Mouse (Mus musculus) ovary, postnatal 36 days (tissue): ENCODE data around the gene Gm42906.

Experiments used
- DNase-seq: peaks from one replicate; pipeline ENCODE4 v3.0.0; 2022; ENCODE audit warnings: low spot score, mixed read lengths

Gene Gm42906

DNA sequence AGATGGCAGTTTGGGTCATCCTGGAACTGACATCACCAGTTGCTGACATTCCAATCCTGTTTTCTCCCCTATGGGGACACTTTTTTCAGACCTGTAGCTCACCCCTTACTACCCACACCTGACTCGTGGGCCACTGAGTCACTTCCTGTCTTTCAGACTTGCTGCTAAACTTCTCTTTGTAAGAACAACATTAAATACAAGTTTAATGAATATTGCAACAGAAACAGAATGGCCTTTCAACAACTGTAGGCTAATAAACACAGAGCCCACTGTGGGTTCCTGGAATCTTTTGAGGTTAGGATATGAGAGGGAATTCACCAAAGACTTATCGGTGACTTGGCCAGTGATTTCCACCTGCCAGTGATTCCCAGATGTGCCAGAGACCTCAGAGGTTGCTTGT, 318.1 kb downstream of the Gm42906 start:
- DNase-seq: no peak

DNA sequence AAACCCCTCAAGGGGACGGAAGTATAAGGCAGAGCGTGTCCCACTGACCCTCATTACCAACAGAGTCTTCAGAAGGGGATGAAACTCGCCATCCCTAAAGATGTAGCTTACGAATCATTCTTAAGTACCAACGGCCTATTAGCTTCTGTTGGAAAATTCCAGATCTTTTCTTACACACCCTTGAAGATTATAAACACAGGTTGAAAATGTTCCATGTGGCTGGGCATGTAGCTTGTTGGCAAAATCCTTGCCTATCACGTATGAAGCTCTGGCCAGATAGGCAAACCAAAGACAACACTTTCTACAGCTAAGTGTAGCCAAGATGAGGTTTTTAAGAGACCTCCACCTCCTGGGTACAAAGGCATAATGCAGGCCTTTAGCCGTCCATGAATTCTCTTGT, 319.0 kb downstream of the Gm42906 start:
- DNase-seq: no peak

DNA sequence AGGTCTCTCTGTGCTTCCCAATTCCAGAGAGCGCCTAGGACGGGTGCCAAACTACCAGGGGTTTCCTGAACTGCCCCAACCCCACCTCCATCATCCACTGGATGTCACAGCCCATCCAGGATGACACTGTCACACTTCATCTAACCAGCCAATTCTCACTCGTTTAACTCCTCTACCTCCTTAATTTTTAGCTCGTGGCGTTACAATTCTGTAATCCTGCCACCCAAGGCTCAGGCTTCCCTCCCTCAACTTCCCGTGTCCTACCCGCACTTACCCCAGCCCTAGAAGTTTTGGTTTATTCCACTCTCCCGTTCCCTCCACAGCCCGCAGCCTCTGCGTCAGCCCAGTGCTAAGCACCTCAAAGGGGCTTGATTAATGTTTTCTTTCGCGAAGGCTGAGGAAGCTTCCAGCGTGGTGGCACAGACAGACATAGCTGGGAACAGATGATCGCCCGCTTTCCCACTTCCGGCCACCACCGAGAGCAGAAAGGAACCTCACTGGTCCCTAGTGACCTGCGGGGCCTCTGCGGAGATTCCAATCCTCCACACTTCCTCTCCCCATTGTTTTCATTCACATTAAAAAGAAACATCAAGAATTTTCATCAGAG, 319.6 kb downstream of the Gm42906 start:
- no peak for DNase-seq

DNA sequence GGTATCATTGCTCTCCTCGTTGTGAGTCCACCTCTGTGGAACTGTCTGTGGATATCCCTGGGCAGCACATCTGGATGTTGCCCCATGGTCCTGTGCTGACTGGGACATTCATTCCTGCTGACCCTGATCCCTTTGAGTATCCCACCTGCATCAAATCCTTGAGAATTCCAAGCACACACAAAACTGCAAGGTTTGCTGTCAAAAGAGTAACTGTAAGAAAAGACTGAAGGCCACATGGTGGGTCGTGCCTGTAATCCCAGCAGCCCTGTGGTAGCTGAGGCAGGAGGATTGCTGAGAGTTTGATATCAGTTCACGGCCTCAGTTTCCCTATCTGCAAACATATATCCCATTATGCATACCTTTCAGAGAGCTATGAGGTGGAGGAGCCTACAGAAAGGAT, 321.1 kb downstream of the Gm42906 start:
- no peak for DNase-seq

DNA sequence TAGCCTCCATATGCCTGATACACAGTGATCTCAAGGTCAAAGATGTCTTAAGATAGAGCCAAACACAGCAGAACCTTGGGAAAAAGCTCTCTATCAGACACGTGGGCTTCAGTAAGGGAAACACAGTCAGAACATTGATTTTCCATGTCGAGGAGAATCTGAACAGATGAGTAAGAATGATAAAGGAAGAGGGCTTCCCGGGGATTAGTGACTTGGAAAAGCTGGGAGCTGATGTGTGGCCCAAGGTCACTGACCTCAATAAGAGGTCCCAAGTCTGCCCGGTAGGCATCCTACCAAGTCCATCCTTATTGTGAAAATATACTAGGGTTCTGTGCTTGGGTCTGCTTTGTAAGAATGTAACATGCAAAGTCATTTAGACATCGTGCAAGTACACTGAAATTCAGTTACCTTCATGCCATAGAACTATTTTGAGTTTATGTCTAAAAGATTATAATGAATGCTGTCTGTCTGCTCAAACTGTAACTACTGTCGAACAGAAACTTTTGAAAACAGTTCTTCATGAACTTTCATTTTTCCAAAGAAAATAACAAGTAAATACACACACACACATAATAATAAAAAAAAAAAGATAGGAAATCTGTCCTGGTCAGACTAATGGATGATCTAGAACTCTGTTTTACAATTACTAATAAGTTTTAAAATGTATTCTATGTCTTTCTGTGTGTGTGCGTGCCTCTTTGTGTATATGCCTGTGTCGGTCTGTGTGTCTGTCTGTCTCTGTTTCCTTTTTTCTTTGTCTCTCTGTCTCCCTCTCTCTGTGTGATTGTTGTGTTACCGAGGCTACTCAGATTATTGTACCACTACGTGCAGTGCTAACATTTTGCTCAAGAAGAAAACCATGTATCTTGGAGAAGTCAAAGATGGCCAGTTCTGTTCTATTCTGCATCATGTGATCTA, 322.6 kb downstream of the Gm42906 start:
- DNase-seq: no peak

DNA sequence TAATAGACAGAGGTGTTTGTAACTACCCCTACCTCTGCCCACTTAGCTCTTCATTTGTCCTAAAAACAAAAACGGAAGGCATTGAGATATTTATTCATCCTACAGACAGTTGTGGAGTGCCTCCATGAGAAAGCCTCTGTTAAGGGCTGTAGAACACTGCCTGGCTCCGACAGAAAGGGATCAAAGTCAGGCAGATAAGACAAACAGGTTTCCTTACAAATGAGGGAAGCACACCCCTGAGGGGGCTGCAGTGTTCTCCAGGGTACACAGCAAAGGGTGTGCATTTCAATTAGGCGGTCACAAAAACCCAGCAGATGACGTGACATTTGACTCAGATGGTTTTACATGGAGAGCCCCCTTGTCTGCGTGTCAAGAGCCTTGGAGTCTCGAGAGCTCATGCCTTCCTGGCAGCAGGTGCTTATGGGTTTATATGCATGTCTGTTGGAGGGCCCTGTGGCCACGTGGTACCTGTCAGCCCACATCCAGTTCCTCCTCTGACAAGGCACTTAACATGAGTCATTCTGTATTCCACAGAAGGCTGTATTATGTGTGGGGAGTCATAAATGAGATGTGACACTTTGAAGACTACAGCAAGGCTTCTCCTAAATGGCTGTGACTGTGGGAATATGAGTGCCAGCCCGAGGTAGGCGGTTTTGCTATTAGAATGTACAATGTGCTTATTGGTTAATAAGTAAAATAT, 323.5 kb downstream of the Gm42906 start:
- no peak for DNase-seq

DNA sequence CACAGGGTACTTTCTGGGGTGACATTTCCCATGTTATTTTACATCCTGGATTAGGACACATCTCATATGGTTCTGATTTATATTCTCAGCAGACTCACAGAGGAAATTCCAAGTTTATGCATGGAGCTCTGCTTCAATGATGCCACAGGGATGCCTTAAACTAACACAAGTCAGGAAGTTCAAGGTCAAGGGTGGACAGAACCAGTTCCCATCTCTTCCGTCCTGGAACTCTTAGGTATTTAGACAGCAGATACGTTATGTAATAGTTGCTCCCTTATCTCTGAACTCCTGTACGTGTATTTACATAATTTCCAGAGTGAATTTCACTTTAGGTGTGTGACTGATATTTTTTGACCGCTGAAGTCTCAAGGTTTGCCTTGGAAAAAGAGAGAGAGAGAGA, 324.7 kb downstream of the Gm42906 start:
- no peak for DNase-seq

DNA sequence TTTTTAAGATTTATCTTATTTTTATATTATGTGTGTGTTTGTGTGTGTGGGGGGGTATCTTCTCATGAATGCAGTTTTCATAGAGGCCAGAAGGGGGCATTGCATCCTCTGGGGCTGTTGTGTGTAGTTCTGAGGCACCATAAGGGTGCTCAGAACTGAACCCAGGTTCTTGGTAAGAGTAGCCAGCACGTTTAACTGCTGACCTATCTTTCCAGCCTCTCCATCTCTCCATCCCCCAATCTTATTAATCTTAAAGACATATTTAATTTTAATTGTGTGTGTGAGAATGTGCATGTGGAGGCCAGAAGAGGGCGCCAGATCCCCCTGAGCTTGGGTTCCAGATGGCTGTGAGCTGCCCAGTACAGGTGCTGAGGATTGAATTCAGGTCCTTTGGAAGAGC, 325.7 kb downstream of the Gm42906 start:
- DNase-seq: no peak

DNA sequence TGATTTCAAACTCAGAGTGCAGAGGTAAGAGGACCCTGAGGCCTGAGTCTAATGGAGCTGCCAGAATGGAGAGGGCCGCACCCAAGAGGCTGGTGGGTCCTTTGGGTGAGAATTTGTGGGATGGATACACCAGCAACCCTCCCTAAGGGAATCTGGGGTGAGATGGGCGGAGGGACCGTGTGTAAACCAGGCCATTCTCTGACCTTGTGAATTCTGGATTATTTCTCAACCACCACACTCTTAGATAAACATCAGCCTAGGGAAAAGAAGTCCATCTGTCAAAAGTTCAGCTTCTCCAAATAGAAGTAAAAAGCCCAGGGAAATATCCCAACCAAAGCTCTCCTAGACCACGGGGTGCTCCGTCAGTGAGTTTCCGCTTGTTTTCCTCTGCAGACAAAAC, 332.0 kb downstream of the Gm42906 start:
- DNase-seq: no peak

DNA sequence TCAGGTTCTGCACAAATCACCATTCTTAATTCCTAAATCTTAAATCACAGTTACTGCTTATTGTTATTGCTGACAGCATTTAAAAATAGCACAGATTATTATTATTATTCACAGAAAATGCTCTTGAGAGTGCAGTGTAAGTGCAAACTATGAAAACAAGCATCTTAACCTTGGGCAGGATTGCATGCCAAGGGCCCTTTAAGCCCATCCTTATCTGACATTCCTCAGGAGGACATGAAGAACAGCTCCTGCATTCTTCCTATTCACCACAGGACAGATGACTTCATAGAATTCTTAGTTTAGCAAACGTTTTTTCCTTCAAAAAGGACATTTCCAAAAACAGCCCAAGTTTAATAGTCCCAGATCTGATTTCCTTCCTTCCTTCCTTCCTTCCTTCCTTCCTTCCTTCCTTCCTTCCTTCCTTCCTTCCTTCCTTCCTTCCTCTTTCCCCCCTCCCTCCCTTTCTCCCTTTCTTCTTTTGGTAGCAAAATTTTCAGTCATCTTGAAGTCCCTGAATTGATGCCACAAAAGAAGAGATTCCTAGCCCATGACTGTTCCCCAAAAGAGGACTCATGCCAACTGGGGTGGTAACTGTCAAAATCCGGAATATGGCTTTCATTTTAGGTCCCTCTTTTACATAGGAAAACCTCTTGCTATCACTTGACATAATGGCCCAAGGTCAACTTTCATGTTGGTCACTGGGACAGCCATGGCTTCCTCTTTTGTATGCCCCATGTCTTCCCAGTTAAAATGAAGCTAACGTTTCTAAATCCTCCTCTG, 334.9 kb downstream of the Gm42906 start:
- no peak for DNase-seq

DNA sequence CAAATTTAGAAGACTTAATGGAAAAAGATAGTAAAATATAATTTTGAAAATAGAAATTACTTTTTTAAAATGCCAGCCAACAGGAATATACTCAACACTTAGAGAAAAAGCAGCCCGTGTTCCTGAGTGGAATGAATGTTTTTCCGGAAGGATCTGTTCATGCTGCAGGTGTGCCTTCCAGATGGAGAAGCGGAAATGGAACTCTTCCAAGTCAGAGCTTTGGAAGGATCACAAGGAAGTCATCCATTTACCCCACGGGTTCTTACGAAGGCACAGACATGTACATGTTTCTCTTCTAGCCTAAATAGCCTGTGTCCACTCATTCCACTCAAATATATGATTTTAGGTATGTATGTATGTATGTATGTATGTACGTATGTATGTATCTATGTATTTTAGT, 337.0 kb downstream of the Gm42906 start:
- DNase-seq: no peak

DNA sequence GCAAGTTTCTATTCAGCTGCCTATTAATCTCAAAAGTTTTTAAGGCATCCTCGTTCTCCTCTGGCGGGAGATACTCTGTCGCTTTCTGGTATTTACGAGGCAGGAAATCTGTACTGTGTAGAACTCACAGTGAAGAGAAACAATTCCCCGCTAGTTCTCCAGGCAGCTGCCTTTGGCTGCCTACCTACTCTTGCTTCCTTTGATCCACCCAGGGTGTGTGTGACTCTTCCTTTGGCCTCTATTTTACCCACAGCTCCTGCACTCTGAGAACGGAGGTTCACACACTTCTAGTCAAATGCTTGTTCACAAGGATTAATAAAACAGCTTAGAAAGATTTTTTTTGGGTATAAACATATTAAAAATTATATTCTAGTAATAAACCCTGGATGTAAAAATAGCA, 338.8 kb downstream of the Gm42906 start:
- DNase-seq: no peak

DNA sequence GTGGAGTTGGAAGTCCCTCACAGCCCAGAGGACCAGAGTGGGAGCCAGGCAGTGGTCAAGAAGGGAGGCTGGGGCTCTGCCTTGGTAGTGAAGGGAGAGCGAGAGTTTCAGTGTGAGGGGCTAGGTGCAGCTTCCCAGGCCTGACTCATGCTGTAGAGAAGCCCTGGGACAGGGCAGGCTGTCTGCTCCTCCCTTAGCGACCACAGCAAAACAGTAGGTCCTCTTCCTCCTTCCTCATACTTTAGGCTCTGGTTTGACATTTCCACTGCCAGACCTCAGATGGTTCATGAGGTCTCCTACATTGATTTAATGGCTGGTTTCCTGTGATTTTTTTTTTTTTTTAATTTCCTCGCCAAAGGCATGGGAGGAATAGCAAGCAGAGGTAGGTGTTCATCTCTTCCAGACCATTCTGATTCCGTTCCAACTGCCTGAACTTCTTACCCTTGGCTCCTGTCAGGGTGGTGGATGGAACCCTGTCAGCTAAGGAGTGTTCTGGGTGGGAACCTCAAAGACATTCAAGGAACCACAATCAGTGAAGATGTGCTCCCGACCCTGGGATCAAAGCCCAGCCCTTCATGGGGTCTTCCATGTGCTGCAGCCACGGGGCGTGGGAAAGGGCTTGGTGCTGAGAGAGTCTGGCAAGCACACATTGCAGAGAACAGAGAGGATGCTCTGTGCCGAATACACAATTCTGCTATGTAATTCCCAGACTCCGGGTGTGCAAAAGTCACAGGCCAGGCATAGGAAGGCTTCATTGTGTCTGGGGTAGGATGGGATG, 341.3 kb downstream of the Gm42906 start:
- DNase-seq: no peak

DNA sequence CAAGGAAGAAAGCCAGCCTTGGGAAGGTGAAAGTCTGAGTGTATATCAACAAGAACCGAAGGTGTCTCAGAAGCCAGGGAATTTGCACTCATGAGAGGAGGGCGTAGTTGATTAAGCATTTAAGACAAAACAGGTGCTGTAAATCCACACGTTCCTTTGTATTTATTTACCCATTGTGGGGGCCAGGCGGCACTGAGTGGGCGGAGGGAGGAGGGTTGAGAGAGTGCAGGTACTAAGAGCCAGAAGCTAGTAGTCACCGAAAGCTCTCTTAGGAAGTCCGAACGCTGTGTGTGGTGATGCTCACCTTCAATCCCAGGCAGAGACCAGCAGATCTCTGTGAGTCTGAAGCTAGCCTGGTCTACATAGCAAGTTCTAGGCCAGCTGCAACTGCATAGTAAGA, 342.2 kb downstream of the Gm42906 start:
- no peak for DNase-seq

DNA sequence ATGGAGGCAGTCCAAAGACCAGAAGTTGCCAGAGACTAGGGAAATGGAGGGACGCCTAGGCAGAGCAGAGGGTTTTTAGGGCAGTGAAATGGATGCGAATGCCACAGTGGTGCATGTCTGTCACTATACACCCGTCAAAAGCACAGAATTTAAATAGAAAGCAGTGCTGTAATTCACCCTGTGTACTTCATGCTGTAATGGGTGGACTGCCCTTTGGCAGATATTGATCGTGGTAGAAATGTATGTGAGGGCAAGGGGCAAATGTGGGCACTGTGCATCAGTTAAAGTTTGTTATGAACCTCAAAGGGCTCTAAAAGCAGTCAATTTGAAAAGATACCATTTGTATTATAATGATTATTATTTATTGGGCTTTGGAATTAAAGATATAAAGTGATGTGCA, 347.7 kb downstream of the Gm42906 start:
- no peak for DNase-seq

DNA sequence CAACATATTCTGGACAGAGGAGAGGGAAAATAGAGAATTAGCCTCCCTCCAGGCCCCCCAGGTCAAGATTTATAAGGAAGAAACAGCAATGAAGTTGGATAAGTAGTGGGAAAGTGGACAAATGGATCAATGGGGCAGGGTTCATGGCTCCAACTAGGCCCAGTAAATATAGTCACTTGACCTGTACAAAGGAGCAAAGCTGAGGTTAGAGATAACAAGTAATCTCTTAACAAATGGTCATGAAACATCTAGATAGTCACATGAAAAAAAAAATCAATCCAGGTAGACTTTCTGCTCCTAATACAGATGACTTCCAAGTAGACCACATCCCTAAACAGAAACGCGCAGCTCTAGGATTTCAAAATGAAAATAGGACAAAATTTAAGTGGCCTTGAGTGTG, 350.0 kb downstream of the Gm42906 start:
- DNase-seq: no peak

DNA sequence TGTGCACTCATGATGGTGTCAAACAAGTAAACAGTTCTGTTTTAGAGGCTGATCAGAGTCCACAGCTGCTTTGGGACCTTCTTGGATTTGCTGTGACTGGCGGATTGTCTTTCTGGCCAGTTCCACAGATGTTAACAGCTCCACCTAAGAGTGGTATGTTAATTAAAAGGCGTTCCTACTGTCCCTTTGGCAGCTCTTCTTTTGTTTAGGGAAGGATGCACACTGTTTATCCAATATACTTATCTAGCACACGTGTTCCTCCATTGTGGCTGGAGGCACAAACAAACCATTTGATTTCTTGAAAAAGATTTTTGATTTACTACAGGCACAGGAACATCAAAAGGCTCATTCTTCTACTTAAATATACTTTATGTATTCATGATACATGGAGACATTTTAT, 351.0 kb downstream of the Gm42906 start:
- DNase-seq: no peak

DNA sequence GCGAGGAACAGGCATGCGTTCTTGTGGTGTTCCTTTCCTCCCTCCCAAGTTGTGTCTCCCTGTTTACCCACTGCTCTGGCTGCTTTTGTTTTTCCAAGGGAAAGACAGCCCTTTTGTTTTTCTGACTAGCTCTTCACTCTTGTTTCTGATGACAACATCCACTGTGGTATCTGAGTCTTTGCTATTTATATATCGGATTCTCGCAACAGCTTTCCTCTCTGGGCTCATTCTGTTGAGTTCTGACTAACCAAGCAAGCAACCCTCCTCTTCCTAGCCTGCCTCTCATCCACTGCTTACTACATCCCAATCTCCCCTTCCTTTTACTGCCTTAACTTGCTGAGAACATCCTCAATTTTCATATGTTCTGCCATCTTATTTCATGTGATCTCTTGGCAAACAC, 353.7 kb downstream of the Gm42906 start:
- no peak for DNase-seq

DNA sequence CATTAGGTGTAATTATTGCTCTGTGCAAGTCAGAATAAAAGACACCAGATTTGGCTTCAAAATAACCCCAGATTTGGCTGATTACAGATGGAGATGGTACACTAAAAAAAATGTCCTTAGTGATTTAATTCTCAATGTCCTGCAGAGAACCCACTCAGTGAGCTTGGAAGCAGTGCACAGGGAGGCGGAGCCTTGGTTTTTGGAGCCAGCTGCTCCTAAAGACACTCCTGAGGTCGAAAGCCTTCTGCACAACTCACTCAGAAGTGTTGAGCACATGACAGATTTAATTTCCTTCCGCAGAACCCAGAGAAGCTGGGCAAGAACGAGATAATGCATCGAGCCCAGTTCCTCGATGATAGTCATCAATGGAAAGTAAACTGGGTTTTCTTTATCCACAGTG, 356.5 kb downstream of the Gm42906 start:
- no peak for DNase-seq

DNA sequence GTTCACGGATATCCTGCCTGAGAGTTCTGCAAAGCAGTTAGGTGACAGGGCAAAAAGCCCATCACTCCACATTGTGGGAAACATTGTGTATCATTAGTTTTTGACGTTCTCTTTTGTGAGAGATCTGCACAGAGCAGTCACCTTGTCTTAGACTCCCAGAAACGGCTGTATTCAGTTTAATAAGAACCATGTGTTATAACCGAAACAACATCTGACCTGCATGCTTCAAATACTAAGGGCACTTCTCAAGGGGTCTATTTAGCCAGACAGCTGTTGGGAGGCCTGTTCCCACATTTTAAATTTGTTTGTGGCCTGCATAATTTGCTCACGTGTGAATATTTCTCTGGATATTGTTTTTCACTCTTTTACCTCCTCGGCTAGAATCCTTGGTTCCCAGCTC, 357.1 kb downstream of the Gm42906 start:
- no peak for DNase-seq

DNA sequence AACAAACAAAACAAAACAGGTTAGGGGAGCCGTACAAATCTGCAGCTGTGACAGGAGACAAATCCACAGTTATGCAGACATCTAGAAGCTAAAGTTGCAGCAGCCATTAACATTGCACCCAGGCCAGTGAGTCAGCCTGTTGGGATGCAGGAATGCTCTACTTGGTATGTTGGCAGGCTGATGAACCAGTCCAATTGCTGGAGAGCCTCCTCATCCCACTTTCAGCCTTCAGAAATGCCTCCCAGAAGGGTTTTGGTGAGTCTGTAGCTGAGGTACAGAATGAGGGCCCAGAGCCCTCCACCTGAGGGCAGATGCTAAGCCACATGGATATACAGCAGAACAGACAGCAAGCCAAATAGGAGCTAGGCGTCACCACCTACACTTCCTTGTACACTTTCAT, 358.4 kb downstream of the Gm42906 start:
- DNase-seq: no peak

DNA sequence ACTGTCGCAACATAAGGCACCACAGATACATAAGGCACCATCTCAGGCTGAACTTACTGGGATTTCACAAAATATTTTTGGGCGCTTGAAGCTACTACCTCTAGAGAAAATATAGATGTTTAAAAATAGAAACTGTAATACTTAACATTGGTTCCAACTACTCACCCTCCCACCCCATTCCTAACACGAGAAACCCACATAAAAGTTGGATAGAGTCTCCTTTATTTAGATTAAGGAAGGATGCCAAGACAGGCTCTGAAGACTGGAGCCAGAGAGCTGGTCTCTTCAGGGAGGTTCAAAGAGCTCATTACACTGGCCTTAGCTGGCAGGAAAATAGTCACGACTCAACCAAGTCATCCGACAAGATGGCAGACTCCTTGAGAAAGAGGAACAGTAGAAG, 361.9 kb downstream of the Gm42906 start:
- DNase-seq: no peak
